Mouse (Mus musculus) gastrocnemius, postnatal 14 days (tissue): ENCODE measurements around the gene Rasa3. TPM values are rescaled to one million over a fixed set of nuclear protein-coding genes. Genes with fewer than 3 reads are reported as not detected.
A peak's percentile ranks its signal among the peaks of the same experiment; 100 is the strongest.

Experiments
- DNase-seq: peaks from one replicate; pipeline ENCODE4 v3.0.0; 2021; ENCODE audit warnings: mixed read lengths
- intact Hi-C: fragments of 180-260 bp; cut with DNase I; formaldehyde crosslinking; loops from one replicate; pipeline ENCODE4 v1.15.1; 2025; ENCODE audit warnings: low total_unique reads
- total RNA-seq, 2 experiments: library from RNA; stranded (reverse); gene quantifications; 2 replicates each; pipeline ENCODE4 v1.2.3; 2021

The Rasa3 gene
- total RNA-seq, 2 experiments from 2014 or later = 18.5 to 18.8 TPM

DNA sequence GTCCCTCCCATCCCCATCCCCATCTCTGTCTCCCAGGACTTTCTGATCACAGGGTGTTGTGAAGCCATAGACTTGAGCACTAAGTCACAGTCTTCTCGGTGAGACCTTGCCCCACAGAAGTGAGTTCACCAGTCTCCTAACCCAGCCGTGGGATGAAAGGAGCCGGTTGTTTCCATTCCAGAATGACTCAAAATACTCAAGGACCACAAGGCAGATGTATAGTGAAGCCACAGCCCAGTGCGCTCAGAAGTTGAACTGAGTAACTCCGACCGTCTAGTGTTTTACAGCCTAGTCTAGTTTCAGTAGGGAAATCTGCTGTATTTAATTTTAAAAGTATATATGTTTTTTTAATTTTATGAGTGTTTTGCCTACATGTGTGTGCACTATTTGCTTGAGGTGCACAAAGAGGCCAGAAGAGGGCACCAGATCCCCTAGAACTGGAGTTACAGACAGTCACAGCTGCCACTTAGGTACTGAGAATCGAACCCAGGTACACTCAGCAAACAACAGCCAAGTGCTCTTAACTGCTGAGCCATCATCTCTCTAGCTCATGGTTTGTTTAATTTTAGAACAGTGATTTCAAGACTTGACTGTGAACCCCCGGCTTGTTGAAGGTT lies 9.8 kb upstream of the Rasa3 start:
- no peak for DNase-seq
- intact Hi-C loops = no loop called here

DNA sequence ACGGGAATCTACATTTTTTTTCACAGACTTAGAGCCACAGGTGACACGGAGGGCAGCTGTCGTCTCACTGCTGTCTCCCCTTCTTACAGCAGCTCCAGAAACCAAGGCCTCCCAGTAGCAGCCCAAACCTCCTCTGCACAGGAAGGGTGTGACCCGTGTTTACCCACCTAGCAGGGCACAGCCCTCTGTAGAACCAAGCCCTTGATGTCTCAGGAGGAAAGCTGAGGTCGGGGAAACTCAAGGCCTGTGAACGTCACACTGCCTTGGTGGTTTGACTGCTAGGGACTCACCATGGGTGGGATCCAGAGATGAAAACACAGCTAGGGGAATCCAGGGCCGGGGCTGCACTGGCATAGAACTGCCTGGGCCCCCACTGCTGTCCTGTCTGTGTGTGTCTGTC lies 9.0 kb upstream of the Rasa3 start:
- intact Hi-C loops = no loop called here
- DNase-seq = no peak

DNA sequence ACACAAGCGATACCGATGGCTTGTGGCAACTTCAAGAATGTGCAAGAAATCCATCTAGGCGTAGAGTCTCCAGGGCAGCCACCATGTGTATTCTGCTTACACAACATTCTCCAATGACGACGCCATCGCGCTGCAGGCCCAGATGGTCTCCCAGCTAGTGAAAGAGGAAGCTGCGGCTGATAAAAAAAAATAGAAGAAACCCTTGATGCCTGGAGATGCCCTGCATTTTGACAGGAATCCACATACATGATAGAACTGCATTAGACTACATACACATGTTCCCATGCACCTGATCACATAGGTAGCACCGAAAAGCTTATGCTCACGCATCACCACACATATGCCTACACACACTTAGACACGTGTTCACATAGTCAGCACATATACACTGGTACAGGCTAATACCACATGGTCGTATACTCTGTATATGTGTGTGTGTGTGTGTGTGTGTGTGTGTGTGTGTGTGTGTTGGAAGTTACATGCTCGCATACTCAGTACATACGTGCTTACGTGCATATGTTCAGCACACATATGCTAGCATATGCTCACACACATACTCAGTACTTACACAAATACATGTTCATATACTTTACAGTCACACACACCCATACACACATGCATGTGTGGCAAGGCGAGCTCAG lies 8.4 kb upstream of the Rasa3 start:
- intact Hi-C loops = no loop called here
- no peak for DNase-seq

DNA sequence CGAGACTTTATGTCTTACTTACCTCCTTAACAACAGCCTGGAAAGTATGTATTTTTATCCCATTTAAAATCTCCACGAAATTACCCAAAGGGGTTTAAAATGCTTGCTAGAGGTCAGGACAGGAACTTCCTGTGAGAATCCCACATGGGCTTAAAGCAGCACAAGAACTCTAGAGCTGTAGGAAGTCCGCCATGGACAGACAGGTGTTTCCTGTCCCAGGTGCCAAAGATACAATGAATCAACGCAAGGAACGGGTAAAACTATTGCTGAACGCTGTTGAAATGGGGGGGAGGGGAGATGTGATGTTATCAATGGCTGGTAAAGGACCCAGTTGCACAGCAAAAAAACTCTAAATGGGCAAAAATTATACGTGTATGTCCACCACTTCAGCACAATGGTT lies 6.7 kb upstream of the Rasa3 start:
- no peak for DNase-seq
- intact Hi-C loops = loop anchor here (5.0 kb wide), 1 partner anchor 77 kb away; no protein-coding TSS in a partner anchor

DNA sequence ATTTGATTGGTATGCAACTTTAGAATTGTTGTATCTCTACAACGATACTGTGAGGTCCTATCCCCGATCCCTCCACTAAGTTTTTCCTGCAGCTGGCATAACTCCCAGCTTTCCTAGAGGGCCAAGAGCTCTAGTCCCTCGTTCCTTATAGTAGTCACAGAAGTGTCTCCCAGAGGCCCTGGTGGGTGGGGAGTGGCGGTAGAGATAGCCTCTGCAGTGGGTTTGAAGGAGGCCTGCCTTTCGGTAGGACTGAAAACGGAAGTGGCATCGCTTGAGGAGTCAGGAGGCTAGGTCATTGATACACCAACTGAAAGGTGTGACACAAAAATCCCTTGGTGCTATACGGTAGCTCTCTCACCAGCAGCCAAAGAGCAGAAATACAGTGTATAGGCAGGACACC lies 779 bp upstream of the Rasa3 start:
- DNase-seq = no peak
- intact Hi-C loops = no loop called here

DNA sequence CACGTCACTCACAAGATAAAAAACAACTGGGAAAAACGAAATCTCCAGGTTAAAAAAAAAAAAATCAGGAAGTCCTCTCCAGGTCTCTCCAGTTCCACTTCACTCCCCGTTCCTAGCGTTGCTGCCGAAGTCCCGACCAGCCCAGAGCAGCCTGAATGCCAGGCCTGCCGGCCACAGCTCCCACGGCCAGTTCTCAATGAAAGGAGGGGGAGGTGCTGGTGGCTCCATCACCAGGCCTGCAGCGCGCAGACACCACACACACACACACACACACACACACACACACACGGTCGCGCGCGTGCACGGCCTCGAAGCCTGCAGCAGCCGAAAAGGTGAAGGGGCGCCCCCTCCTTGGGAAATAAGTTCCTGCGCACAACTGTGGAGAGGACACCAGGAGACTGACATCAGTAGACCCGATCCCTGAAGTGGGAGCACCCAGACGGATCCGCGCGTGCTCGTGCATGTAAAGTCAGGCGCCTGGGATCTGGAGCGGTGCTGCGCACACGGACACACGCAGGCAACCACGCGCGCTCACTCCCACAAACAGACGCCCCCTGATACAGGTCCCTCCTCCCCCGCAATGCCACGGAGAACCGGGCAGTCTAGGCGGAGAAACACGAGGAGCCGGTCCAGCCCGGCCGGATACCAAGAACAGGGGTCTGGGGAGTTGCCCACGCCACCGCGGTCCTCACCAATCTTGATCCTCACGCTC lies 546 bp downstream of the Rasa3 start:
- DNase-seq = peak; percentile 75
- intact Hi-C loops = no loop called here

DNA sequence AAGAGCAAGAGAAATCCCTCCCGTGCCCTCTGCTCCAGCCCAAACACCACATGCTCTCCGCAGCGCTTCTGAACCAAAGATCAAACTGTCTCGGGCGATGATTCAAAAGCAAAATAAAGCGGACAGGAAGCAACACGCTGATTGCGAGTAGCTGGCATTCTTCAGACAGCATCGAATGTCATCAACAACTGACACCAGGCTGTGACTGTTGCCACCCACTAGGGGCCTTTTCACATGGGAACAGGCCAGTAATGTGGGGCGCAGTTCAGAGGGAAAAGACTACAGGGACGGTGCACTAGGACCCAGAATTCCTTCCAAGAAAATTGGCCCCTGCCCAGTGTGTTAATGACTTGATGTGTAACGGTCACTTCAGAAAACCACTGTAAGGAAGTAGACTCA lies 1.1 kb downstream of the Rasa3 start:
- intact Hi-C loops = no loop called here

DNA sequence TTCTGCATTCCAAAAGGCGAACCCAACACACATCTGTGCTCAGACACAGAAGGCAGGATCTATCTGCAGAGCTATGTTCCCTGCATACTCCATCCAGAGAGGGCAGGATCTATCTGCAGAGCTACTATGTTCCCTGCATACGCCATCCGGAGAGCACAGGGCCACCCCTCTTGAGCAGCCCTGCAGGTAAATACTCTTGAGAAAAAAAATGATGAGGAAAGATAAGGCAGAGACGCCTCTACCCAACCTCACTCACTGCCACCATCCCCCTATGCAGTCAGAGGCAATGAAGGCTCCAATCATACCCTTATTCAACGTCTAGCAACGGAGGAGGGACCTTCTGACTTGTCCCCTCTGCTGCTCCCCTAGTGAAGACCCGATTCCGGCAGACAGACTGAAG lies 1.9 kb downstream of the Rasa3 start:
- no peak for DNase-seq
- intact Hi-C loops = no loop called here

More for the DNA sequence above, 1.1 kb downstream of the Rasa3 start:
- peak; percentile 78 for DNase-seq

DNA sequence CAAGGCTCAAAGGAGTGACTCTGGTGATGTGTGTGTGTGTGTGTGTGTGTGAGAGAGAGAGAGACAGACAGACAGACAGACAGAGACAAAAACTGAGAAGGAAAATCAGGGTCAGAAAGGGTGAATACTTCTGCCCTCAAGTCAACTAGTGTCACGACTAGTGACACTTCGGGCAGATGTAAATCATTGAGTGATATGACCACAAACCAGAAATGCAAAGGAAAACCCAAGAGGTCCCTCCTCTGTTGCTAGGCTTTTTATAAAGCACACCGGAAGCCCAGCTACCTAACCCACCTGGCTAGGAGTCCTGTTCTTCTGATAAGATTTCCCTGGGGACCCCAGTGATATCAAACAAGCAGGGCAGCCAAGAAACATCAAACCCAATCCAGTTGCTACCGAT lies 2.3 kb downstream of the Rasa3 start:
- no peak for DNase-seq
- intact Hi-C loops = no loop called here

DNA sequence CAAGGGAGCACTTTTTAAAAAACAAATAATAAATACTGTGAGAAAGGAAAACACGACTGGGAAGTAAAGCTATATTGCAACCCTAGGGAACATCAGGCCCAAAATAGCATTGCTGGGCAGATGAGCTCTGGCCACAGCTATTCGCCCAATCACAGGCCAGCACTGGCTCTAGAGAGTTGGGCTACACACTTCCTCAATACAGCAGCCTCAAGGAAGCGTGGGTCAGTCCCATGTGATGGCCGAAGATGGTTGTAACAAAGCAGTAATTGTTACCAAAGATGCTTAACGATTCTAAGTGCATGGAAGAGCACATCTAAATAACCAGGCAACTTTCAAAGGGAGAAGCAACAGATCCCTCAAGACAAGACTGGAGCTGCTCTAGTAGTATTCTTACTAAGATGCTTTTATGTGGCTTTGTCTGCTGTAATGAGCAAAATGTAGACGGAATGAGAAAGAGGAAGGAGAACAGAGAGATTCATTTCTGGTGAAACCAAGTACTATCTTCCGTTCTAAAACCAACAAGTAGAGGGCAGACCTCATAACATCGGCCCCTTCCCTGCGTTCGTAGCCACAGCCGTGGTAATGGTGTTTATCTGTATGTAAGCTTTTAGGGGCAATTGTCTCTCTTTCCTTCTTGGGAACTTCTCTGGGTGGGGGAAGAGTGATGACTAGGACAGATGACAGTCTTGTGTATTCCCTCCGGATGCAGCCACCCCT lies 3.0 kb downstream of the Rasa3 start:
- peak; percentile 61 for DNase-seq
- intact Hi-C loops = no loop called here

DNA sequence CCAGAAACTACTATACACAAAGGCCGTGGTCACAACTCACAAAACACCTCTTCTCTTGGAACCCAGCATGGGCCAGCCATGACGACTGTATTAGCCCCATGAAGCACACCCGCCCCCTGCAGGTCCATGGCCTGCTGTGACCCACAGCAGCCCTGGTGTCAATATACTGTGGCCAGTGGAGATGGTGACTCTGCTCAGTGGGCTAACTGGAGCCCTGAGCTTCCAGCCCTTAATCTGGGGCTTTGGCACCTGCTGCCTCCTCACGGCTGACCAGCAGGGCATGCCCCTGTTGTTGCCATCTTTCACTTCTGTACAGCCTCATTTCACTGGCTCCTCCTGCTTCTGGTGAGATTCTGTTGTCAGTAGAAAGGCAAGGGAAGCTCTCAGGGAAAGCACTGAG lies 4.2 kb downstream of the Rasa3 start:
- peak; percentile 57 for DNase-seq
- intact Hi-C loops = no loop called here

DNA sequence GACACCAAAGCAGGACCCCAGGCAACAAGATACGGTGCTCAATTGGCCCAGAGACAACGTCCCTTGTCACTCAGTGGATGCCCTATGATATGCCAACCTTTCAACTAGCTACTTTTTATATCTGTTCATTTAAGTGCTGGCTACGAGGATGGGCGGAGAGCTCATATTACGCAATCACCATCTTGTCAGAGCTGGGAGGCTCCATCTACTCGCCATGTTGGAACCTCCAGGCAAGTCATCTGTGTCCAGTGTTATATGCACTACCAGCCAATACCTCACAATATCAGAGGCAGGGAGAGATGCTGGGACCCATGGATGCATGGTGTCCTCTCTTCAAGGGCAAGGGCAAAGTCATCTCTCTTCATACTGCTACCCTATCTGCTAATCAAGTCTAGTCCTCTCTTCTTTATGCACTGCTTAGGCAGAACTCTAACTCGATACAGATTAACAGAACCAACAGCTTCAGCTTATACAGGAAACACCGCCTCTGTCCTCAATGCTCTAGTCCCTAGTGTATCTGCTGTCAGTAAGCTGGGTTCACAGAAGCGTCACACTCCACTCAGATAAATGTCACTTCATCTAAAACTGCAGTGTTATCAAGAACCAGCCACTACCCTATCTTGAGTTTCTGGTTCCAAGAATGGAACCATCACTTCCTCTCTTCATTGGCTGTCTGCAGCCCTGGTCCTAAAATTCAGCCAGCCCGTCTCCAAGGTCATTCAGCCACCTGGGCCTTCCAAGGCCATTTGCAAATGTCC lies 6.0 kb downstream of the Rasa3 start:
- no peak for DNase-seq

DNA sequence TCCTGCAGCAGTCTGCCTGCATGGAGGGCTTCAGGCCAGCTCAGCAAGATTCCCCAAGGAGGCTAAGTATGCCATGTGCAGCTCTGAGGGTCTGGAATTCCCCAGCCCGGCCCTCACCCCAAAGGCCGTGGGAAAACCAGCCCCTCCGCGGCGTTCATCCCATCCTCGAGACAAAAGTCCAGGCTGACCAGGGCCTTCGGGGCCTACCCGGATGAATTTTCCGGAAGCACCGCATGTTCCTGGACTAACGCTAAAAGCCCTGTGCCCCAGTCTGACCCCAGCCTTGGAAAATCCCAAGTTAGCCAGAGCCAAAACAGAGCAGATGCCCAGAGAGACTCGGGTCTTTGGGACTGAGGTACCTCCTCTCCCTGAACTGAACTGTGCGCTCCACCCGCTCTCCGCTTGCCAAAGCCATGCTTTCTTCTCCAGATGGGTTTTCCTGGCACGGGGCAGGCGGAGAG lies 7.4 kb downstream of the Rasa3 start:
- DNase-seq = peak; percentile 56

More for the DNA sequence above, 6.0 kb downstream of the Rasa3 start:
- intact Hi-C loops = no loop called here

DNA sequence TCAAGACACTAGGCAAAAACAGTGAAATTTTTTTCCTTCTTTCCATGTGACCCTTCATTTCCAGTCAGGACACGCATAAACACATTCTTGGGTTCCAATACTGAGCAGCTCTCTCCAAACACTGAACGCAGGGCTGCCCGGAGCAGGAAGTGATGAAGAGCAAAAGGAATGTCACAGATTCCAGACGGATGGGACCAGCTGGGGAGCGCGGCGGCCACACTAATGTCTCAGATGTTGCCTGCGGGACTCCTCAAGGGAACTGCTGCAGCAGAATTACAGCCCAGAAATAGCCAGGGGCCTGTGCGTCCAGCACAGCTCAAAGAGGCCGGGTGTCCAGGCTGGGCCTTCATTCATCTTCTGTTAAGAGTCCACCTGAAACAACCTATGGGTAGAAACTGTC lies 9.0 kb downstream of the Rasa3 start:
- intact Hi-C loops = no loop called here
- peak; percentile 82 for DNase-seq

More for the DNA sequence above, 7.4 kb downstream of the Rasa3 start:
- intact Hi-C loops = no loop called here

DNA sequence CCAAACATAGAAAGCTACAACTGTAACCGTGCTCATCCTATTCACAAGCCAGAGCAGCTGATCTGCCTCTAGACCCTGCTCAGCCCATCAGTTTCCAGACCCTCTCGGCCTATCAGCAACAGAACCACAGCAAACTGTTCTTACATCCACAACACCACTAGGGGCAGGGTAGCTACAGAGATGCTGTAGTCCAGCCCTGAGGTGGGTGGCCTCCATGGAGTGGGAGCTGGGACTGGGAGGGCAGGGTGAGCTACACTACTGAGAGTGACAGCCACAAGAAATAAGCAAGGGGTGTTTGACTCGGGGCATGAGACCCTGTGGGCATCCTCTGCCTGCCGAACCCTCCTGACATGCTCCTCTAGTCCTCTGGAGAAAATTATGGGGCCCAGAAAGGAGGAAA lies 9.5 kb downstream of the Rasa3 start:
- intact Hi-C loops = no loop called here
- DNase-seq = peak; percentile 57

DNA sequence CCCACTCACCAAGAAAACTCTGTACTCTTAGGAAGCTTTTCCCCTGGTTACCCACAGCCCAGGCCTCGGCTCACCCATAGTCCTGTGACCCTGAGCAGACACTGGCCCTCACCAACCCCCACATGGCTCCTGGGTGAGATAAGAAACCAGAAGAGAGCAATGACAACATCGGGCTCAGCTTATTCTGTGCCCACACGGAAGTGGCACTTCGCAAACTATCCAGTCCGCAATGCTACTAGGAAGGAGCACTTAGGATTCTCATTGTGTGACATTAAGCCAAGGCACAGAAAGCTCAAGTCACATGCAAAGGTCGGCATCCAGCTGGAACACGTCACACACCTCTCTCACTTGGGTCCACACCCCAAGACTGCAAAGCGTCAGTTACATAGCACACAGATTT lies 11.5 kb downstream of the Rasa3 start:
- intact Hi-C loops = no loop called here
- no peak for DNase-seq

DNA sequence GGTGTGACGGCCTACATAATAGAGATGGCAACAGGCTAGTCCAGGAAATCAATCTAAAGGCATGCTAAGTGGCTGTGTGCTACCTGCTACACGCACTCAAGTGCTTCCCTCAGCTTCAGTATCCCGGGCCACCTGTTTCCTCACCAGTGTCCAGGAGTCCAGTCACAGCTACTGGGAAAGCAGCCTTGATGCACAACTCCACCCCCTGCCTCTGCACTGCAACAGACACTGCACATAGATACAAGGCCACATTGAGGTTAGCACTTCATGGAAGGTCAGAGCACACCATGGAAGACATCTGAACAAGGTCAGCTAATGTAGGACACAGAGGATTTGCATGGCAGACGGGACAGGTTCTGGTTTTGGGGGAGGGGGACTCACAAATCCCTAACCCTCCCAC lies 11.9 kb downstream of the Rasa3 start:
- no peak for DNase-seq
- intact Hi-C loops = no loop called here

DNA sequence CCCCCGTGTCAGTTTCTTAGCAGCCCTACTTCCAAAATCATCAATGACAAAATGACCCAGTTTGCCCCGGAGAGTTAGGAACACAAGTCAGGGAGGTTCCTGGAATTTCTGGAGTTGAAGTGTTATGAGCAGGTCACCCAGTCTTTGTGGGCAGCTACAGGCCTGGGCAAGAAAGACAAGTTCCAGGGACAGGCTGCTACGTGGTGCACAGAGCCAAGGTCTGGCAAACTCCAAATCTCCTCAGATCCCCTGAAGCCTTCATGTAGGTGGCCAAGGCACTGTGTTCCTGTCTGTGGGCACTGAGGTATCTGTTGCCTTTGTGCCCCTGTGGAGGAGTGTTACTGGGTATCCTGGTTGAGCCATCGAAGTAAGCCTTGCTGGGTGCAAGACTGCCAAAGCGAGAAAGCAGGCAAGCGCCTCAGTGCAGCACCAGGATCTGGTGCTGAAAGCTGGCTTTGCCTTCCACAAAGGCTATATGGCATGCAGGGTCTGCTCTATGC lies 12.6 kb downstream of the Rasa3 start:
- intact Hi-C loops = no loop called here
- no peak for DNase-seq

DNA sequence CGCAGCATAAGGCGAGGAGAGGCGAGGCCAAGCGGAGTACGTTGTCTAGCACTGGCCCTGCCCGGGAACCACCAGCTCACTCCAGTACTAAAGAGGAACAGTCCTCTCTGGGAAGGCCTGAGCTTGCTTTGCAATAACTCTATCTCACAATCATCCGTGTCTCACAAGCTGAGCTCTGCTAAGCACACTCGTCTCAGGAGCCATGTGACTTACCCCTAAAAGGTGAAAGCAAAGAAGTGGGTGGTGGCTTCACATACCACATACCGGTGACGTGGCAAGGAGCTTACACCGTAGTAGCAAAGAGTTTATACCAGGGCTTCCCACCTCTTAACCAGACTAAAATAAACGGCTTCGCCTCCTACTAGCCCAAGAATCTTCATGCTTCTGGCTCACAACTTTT lies 17.1 kb downstream of the Rasa3 start:
- DNase-seq = no peak
- intact Hi-C loops = no loop called here
